Mouse (Mus musculus) forelimb bud, embryonic 11.5 days (tissue): ENCODE measurements around the gene Ttyh1.

Experiments used
- DNase-seq: peaks from one replicate; pipeline ENCODE4 v3.0.0-alpha.2; 2012; ENCODE audit warnings: low read depth, low spot score

The Ttyh1 gene

DNA sequence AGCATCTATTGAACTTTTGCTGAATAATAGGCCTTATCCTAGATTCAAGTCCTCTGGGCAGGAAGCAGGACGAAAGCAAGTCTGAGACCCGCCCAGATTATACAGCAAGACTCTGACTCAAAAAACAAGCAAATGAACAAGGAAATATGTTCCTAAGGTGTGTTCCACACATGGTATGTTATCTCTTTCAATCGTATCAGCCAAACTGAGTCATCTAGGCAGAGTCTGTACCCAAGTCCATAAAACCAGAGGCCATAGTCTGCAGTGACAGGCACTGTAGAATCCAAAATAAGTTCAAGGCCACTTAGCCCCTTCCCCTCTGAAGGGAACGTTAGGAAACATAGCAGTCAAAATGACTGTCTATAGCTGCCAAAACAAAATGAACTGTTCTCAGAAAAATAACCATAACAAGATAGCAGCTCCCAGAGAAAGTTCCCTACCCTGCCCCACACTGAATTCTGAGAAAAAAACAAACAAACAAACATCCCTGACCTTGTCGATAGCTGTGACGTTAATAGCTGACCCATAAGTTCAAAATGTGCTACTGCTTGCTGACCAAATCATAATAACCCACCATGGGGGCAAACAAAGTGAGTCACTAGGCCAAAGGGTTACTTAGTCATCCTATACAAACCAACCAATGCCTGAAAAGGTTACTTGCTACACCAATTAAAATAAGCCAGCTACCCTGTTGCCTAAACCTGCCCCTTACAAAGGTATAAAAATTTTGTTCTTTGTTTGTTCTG is 51.2 kb downstream of the Ttyh1 start:
- DNase-seq = no peak

DNA sequence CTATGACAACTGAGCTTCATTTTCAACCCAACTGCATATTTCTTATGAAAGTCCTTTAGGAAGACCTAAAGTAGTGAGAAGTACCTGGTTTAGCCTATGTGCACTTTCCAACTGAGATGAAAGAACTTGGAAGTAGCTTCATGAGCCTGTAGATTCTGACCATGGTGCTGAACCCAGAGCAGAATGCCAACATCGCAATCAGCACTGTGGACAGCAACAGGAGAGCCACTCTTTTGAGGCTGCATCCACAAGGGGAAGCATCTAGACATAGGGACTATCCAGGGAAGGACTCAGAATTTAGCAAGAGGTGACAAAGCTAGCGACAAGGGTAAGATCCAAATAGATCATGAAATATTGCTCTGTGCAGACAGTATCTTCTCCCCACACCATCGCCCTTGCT is 59.2 kb downstream of the Ttyh1 start:
- peak; percentile 55 for DNase-seq
